Mouse (Mus musculus) kidney, adult 2 months (tissue): ENCODE data around the gene Tnf. TPM values are rescaled to one million over a fixed set of nuclear protein-coding genes. Genes with fewer than 3 reads are reported as not detected.

Experiments used
- DNase-seq: peaks from one replicate; pipeline ENCODE4 v3.0.0; 2021
- H3K27ac ChIP-seq: fragments of 200-500 bp; 2 replicates; pipeline ENCODE4 v1.5.1; 2012; ENCODE audit warnings: low read depth, low read length, control low read depth, inconsistent platforms; ENCODE audit not compliant: insufficient read depth
- H3K27me3 ChIP-seq: fragments of 200-500 bp; replicated peaks from 2 replicates; pipeline ENCODE4 v1.6.1; 2012; ENCODE audit warnings: mild to moderate bottlenecking, moderate library complexity, low read length, inconsistent platforms; ENCODE audit not compliant: control insufficient read depth, insufficient read depth
- H3K36me3 ChIP-seq: fragments of 200-500 bp; 2 replicates; pipeline ENCODE4 v1.6.1; 2012; ENCODE audit warnings: mild to moderate bottlenecking, moderate library complexity, low read length, inconsistent platforms; ENCODE audit not compliant: control insufficient read depth, insufficient read depth
- H3K4me1 ChIP-seq: fragments of 200-500 bp; 2 replicates; pipeline ENCODE4 v1.6.1; 2011; ENCODE audit warnings: low read length; ENCODE audit not compliant: control insufficient read depth, insufficient read depth
- H3K4me3 ChIP-seq: fragments of 200-500 bp; 2 replicates; pipeline ENCODE4 v1.5.1; 2011; ENCODE audit warnings: mild to moderate bottlenecking, low read depth, low read length, control low read depth; ENCODE audit not compliant: insufficient read depth
- CTCF ChIP-seq: fragments of 200-500 bp; conservative IDR thresholded peaks from 2 replicates; pipeline ENCODE4 v1.5.1; 2011; ENCODE audit warnings: low read depth, mild to moderate bottlenecking, control low read depth, low read length, moderate library complexity, mixed read lengths; ENCODE audit not compliant: insufficient read depth, insufficient read length
- POLR2A ChIP-seq: fragments of 200-500 bp; IDR thresholded peaks from one replicate; pipeline ENCODE4 v1.6.1; 2011; ENCODE audit warnings: low read depth, low read length, control low read depth
- WGBS: fragments of 180-500 bp; shearing (Covaris S2); methylation state at CpG from one replicate; pipeline ENCODE4 v1.1.7; 2018; 5-methylcytosine and 5-hydroxymethylcytosine counted together
- polyA plus RNA-seq: library from polyadenylated mRNA; depleted of rRNA; stranded (reverse); fragments of >200 nt; gene quantifications from 2 replicates; pipeline ENCODE4 v1.2.3, GENCODE M21; 2012

The Tnf gene
- polyA plus RNA-seq, 1 experiment, result 0.94 TPM

DNA sequence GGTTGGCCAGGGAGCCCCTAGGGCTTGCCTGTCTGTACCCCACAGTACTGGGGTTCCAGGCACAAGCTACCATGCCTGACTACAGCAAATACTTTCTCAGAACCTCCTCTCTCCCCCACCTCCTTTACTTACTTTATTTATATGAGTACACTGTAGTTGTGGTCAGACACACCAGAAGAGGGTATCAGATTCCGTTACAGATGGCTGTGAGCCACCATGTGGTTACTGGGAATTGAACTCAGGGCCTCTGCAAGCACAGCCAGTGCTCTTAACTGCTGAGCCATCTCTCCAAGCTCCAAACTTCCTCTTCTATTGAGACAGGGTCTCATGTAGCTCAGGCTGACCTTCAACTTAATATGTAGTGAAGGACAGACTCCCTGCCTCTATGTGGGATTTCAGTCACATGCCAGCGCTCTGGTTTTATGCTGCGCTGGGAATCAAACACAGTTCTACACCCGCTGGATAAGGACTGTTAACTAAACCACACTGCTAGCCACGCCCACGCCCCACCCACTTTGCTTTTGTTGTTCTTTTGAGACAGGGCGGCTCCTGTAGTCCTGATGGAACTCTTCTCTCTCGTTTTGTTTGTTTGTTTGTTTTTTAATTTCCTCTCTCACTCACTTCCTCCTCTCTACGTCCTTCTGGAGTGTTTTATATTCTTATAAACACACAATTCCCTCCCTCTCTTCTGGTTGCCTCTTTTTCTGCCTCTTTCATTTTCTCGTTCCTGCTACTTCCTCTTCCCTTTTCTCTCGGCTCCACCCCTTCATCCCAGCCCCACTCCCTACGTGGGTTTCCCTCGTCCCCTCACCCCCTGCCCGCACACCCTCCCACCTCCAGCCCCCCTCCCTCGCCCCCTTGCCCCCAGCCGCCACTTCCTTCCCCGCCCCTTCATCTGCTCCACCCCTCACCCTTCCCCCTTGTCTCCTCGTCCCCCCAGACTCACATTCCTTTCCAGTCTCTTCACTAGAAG lies 15.9 kb downstream of the Tnf start:
- WGBS, result 7% methylated on average over 16 of the region's 18 CpGs
- Histone ChIP-seq H3K36me3 (no peaks in the 10 kb centered on the region), H3K27me3 (no peaks in the 10 kb centered on the region), H3K4me1 (no peaks in the 10 kb centered on the region), H3K27ac (peak overlapping the region; percentile 15; the same call in 1 of the 2 replicates), H3K4me3 (peak overlapping the region; percentile 42)
- no peak for TF ChIP-seq CTCF
- TF ChIP-seq POLR2A, result no peak
- DNase-seq, result peak; percentile 76

DNA sequence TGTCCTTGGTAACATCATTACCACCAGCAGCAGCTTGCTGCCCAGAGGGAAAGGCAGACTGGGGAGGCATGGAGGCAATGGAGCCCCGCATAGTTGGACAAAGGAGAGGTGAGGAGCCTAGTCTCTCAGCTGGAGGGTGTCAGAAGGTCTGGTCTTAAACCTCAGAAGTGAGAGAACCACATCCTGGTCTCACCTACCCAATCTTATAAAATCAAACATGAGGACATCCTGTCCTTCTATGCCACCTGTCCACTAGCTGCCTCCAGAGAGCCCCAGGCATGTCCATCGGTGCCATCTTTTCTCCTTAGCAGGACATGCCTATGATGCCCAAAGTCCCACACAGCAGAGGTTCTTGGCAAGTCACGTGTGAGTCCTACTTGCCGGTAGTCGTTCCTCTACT lies 21.7 kb downstream of the Tnf start:
- Histone ChIP-seq H3K36me3 (no peaks in the 10 kb centered on the region), H3K27ac (no peak overlapping the region), H3K4me1 (no peaks in the 10 kb centered on the region), H3K4me3 (no peak overlapping the region), H3K27me3 (no peaks in the 10 kb centered on the region)
- WGBS, result 88% methylated on average over 5 of the region's 5 CpGs
- TF ChIP-seq CTCF, result no peak
- no peak for TF ChIP-seq POLR2A
- DNase-seq, result no peak

GRCm38 (mm10) chr17:35178528-35178927 lies 23.3 kb downstream of the Tnf start:
- TF ChIP-seq POLR2A, result no peak
- TF ChIP-seq CTCF, result peak; percentile 97
- Histone ChIP-seq H3K4me1 (0 out of 2 replicates have a peak, but pooled peaks cover 3% of the 10 kb centered on the region), H3K27ac (no peak overlapping the region), H3K27me3 (no peaks in the 10 kb centered on the region), H3K36me3 (no peaks in the 10 kb centered on the region), H3K4me3 (no peak overlapping the region)
- peak; percentile 77 for DNase-seq
- 17% methylated on average over 5 of the region's 5 CpGs for WGBS

DNA sequence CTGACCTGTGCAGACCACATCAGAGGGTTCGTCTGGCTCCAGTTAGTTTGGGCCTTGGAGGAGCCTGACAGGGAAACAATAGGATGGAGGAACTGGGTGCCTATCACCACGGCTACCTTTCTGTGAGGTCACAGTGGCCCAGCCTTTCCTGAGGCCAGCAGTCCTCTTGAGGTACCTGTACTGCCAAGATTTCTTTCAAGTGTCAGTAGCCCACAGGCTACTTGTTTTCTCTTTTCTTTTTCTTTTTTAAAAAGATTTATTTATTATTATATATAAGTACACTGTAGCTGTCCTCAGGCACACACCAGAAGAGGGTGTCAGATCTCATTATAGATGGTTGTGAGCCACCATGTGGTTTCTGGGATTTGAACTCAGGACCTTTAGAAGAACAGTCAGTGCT lies 25.8 kb downstream of the Tnf start, which contains the start of gene Aif1:
Aif1 (minus strand) TSS at position 101 of the 400 bp plus-strand sequence.
- H3K36me3 ChIP-seq, result no peaks in the 10 kb centered on the region
- no peaks in the 10 kb centered on the region for H3K27me3 ChIP-seq
- 0 out of 2 replicates have a peak, but pooled peaks cover 5% of the 10 kb centered on the region for H3K4me1 ChIP-seq
- H3K27ac ChIP-seq, result no peak within 1 kb of the TSS
- whole genome bisulfite sequencing, result 81% methylated on average over 2 of the region's 2 CpGs
- TF ChIP-seq CTCF (no peak), POLR2A (no peak)
- H3K4me3 ChIP-seq, result no peak within 1 kb of the TSS
- no peak for DNase-seq

DNA sequence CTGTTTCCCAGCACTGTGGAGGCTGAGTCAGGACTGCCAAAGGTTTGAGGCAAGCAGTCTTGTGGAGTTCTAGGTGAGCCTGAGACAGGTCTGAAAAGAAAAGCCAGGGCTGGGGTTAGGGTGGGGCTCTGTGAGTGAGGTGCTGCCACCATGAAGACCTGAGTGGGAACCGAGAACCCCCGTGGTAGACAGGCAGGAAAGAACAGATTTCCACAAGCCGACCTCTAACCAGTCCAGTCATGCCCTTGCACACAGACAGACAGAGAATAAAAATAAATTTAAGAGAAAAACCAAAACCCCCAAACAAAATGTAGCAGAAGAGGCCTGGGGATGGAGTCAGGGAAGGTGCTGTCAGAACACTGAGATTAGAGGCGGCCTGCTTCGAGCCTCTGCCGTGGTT lies 26.4 kb downstream of the Tnf start:
- Histone ChIP-seq H3K4me3 (no peak overlapping the region), H3K4me1 (0 out of 2 replicates have a peak, but pooled peaks cover 5% of the 10 kb centered on the region), H3K27ac (no peak overlapping the region), H3K36me3 (no peaks in the 10 kb centered on the region), H3K27me3 (no peaks in the 10 kb centered on the region)
- no peak for DNase-seq
- WGBS, result 61% methylated on average over 6 of the region's 6 CpGs
- no peak for TF ChIP-seq POLR2A
- TF ChIP-seq CTCF, result no peak

DNA sequence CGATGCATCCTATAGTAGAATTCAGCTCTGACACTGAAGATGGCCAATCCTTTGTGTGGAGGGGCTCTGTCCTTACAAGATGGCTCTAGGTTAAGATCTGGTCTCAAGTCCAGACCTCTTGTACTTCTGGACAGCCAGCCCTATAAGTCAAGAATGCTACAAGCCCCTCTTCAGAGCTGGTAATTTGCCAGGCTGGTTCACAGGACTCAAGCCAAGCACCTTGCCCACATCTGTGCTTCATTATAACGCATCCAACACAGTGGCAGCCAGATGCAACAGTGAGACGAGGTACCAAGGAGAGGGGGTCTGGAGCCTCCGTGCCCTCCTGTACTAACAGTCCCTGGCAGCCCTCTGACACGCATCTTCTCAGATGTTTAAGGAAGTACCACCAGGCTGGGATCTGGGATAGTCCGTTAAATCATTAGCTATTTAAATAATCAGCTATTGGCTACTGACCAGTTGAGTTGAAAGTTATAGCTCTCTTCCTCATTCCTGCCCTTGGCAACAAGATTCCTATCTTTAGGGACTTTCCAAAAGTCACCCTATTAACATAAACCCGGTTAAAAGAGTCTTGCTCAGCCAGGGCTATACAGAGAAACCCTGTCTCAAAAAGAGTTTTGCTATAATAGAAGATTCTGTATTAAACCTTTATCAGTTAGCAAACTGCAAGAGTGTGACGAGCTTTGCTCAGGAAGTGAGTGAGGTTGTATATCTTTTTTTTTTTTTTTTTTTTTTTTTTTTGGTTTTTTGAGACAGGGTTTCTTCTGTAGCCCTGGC lies 27.4 kb downstream of the Tnf start:
- 0 out of 2 replicates have a peak, but pooled peaks cover 5% of the 10 kb centered on the region for H3K4me1 ChIP-seq
- H3K27ac ChIP-seq, result peak overlapping the region; percentile 88
- DNase-seq, result peak; percentile 41
- no peaks in the 10 kb centered on the region for H3K36me3 ChIP-seq
- H3K4me3 ChIP-seq, result no peak overlapping the region
- no peak for TF ChIP-seq POLR2A
- TF ChIP-seq CTCF, result no peak
- H3K27me3 ChIP-seq, result no peaks in the 10 kb centered on the region
- 49% methylated on average over 8 of the region's 8 CpGs for WGBS

DNA sequence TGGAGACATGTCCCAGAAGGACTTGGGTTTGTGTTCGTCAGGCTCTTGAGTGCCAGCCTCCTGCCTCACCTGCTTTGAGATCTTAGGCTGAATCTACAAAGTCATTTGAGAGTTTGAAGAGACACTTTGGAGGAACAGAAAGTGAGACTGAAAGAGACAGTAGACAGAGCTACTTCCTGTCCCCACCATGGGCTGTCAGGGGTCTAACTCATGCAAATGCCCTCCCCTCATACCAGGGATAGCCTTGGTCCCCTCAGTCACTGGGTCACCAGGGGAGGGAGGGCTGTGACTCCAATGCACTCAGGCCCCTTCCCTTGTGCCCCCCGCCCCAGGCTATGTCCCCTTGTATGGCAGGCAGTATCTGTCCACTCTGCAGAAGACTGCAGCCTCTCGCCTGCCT lies 28.5 kb downstream of the Tnf start:
- WGBS, result 89% methylated on average over 3 of the region's 3 CpGs
- H3K4me3 ChIP-seq, result no peak overlapping the region
- peak overlapping the region; percentile 56 for H3K27ac ChIP-seq
- H3K27me3 ChIP-seq, result no peaks in the 10 kb centered on the region
- DNase-seq, result no peak
- no peaks in the 10 kb centered on the region for H3K36me3 ChIP-seq
- TF ChIP-seq POLR2A, result no peak
- TF ChIP-seq CTCF, result no peak
- 0 out of 2 replicates have a peak, but pooled peaks cover 5% of the 10 kb centered on the region for H3K4me1 ChIP-seq
